In genomic region chr17:26115205-26115898, GRCm38 (mm10) we compare ENCODE assay signal across 15 mouse cellular contexts. TPM values are rescaled to one million over a fixed set of nuclear protein-coding genes. Genes with fewer than 3 reads are reported as not detected.
DNase-seq lines count a peak whose midpoint lies in the region; ATAC-seq and TF ChIP-seq lines count a peak whose summit lies in the region.
"Had no signal": no experiment of that assay in that cellular context is flagged by ENCODE, and none has a peak within 500 bp of the region (broad histone marks: within the 10 kb centered on the region; RNA-seq: fewer than 3 reads in every experiment).

No protein-coding gene starts in this region.

- no peak overlapping the region for H3K9ac ChIP-seq in intestine, embryonic 16.5 days (ENCODE audit: low read depth, low read length)
- H3K9ac ChIP-seq: heart, embryonic 13.5 days; hindbrain, embryonic 13.5 days; lung, embryonic 14.5 days; neural tube, embryonic 15.5 days had no signal

- DNase-seq in kidney, postnatal 14 days = peak; percentile 90
- DNase-seq in lung, postnatal 4 days = peak; percentile 50 to 75
- no peak for DNase-seq in adrenal gland, postnatal 14 days
- no peak for DNase-seq in frontal cortex, postnatal 14 days (ENCODE audit: low spot score in 2 of 2)
- no peak for DNase-seq in right cerebral cortex, postnatal 36 days (ENCODE audit: low spot score in 2 of 2)
- DNase-seq: adrenal gland, adult 8-10 months; gastrocnemius, postnatal 14 days; layer of hippocampus, adult 9-11 months; lung, embryonic 14.5 days had no signal

- ATAC-seq in intestine, embryonic 16.5 days = peak; percentile 22
- ATAC-seq: CD4-positive, CD25-positive, alpha-beta regulatory T cell, adult 4 months had no signal

- H3K4me3 ChIP-seq in E14TG2a.4 (replicated peaks; ENCODE audit: low read length) = peak overlapping the region; percentile 82
- no peak overlapping the region for H3K4me3 ChIP-seq in intestine, embryonic 16.5 days (ENCODE audit: low read length)
- H3K4me3 ChIP-seq: heart, embryonic 13.5 days; hindbrain, embryonic 13.5 days; neural tube, embryonic 15.5 days had no signal

- peaks cover 20% of the 10 kb centered on the region for H3K27me3 ChIP-seq in E14TG2a.4 (ENCODE audit: insufficient read depth, low read length)
- peaks cover 39% of the 10 kb centered on the region for H3K27me3 ChIP-seq in intestine, embryonic 16.5 days (replicated peaks; ENCODE audit: control insufficient read depth, insufficient read depth, low read length)

- peak overlapping the region; percentile 88 for H3K27ac ChIP-seq in intestine, embryonic 16.5 days (ENCODE audit: low read length)
- H3K27ac ChIP-seq: heart, embryonic 13.5 days; hindbrain, embryonic 13.5 days; neural tube, embryonic 15.5 days had no signal

- H3K4me2 ChIP-seq in intestine, embryonic 16.5 days (ENCODE audit: low read depth, low read length) = 0 out of 2 replicates have a peak overlapping the region, but pooled peaks have one; percentile 11
- H3K4me2 ChIP-seq: heart, embryonic 13.5 days; hindbrain, embryonic 13.5 days; lung, embryonic 14.5 days; neural tube, embryonic 15.5 days had no signal

- peaks cover 90% of the 10 kb centered on the region for H3K4me1 ChIP-seq in E14TG2a.4 (replicated peaks; ENCODE audit: low read depth, low read length)
- H3K4me1 ChIP-seq in intestine, embryonic 16.5 days (ENCODE audit: control insufficient read depth, insufficient read depth, low read length) = peaks cover 10% of the 10 kb centered on the region

- peaks cover 53% of the 10 kb centered on the region for H3K36me3 ChIP-seq in E14TG2a.4 (ENCODE audit: insufficient read depth, low read length)
- no peaks in the 10 kb centered on the region for H3K36me3 ChIP-seq in intestine, embryonic 16.5 days (ENCODE audit: control insufficient read depth, insufficient read depth, low read length)
- H3K36me3 ChIP-seq: heart, embryonic 13.5 days; hindbrain, embryonic 13.5 days; neural tube, embryonic 15.5 days had no signal

- H3K9me3 ChIP-seq in E14TG2a.4 (ENCODE audit: low read length) = no peaks in the 10 kb centered on the region
- H3K9me3 ChIP-seq in intestine, embryonic 16.5 days (ENCODE audit: control insufficient read depth, low read length) = no peaks in the 10 kb centered on the region
- H3K9me3 ChIP-seq: heart, embryonic 13.5 days; hindbrain, embryonic 13.5 days; neural tube, embryonic 15.5 days had no signal

- TF ChIP-seq CTCF in E14TG2a.4 (conservative IDR thresholded peaks at IDR 0.05; ENCODE audit: low read length) = no peak

- 72% methylated on average over 7 of the region's 7 CpGs for WGBS in intestine, embryonic 16.5 days

RNA-seq across cellular contexts. Expression of gene Tmem8, which starts 2.3 kb away (rescaled TPM):
- polyA plus RNA-seq in intestine, embryonic 16.5 days (2015; fragmentation: Nextera tagmentation; extraction: Ambion mirVana) = 12.1 and 15.1 TPM in 2 replicates
- total RNA-seq in adrenal gland, postnatal 14 days (2021) = 5.0 and 5.8 TPM in 2 replicates

RNA-seq across cellular contexts. Expression of gene Mrpl28, which starts 7.9 kb away (rescaled TPM):
- polyA plus RNA-seq in intestine, embryonic 16.5 days (2015; fragmentation: Nextera tagmentation; extraction: Ambion mirVana) = 242 and 260 TPM in 2 replicates
- 77.5 and 87.3 TPM in 2 replicates for total RNA-seq in adrenal gland, postnatal 14 days (2021)

RNA-seq across cellular contexts. Expression of gene Nme4, which starts 19.9 kb away (rescaled TPM):
- 92.1 and 97.1 TPM in 2 replicates for polyA plus RNA-seq in intestine, embryonic 16.5 days (2015; fragmentation: Nextera tagmentation; extraction: Ambion mirVana)
- 2.6 and 2.7 TPM in 2 replicates for total RNA-seq in adrenal gland, postnatal 14 days (2021)

RNA-seq across cellular contexts. Expression of gene Axin1, which starts 23.1 kb away (rescaled TPM):
- 5.9 and 6.6 TPM in 2 replicates for polyA plus RNA-seq in intestine, embryonic 16.5 days (2015; fragmentation: Nextera tagmentation; extraction: Ambion mirVana)
- 32.8 and 43.1 TPM in 2 replicates for total RNA-seq in adrenal gland, postnatal 14 days (2021)

RNA-seq across cellular contexts. Expression of gene Decr2, which starts 25.2 kb away (rescaled TPM):
- 49.6 and 51.5 TPM in 2 replicates for polyA plus RNA-seq in intestine, embryonic 16.5 days (2015; fragmentation: Nextera tagmentation; extraction: Ambion mirVana)
- 34.2 and 42.3 TPM in 2 replicates for total RNA-seq in adrenal gland, postnatal 14 days (2021)

Comparison
In these comparisons a context has a peak if more than half of its experiments do, and no peak if none do; other contexts are left out.
1. DNase-seq: peak in kidney, postnatal 14 days (single experiment) and lung, postnatal 4 days (2 of 2); none in adrenal gland, postnatal 14 days (single experiment), frontal cortex, postnatal 14 days (0 of 2) and right cerebral cortex, postnatal 36 days (0 of 2).